Mouse (Mus musculus) stomach, postnatal 0 days (tissue): ENCODE data around the gene Lypd4. TPM values are rescaled to one million over a fixed set of nuclear protein-coding genes. Genes with fewer than 3 reads are reported as not detected.

Experiments used
- ATAC-seq: fragments of 200-750 bp; cut with Nextera tagmentation; 2 replicates; pipeline ENCODE4 v1.8.0; 2017; ENCODE audit not compliant: low FRiP score, low TSS enrichment
- DNase-seq: peaks from one replicate; pipeline ENCODE4 v3.0.0-alpha.2; 2016; ENCODE audit warnings: low spot score
- H3K27ac ChIP-seq: fragments of 300-500 bp; sonication (generic); replicated peaks from 2 replicates; pipeline ENCODE4 v1.5.1; 2014; ENCODE audit warnings: mild to moderate bottlenecking, control low read depth
- H3K27me3 ChIP-seq: fragments of 300-500 bp; sonication (generic); 2 replicates; pipeline ENCODE4 v1.6.1; 2014; ENCODE audit warnings: low read length; ENCODE audit not compliant: control insufficient read depth, insufficient read depth
- H3K36me3 ChIP-seq: fragments of 300-500 bp; sonication (generic); 2 replicates; pipeline ENCODE4 v1.6.1; 2014; ENCODE audit warnings: low read length, mixed read lengths; ENCODE audit not compliant: control insufficient read depth, insufficient read depth
- H3K4me1 ChIP-seq: fragments of 300-500 bp; sonication (generic); replicated peaks from 2 replicates; pipeline ENCODE4 v1.6.1; 2014; ENCODE audit warnings: antibody characterized with exemption; ENCODE audit not compliant: control insufficient read depth, insufficient read depth
- H3K4me2 ChIP-seq: fragments of 300-500 bp; sonication (generic); replicated peaks from 2 replicates; pipeline ENCODE4 v1.6.1; 2014; ENCODE audit warnings: low read depth, mild to moderate bottlenecking, control low read depth, moderate library complexity
- H3K4me3 ChIP-seq: fragments of 300-500 bp; sonication (generic); 2 replicates; pipeline ENCODE4 v1.5.1; 2014; ENCODE audit warnings: low read depth, low read length, control low read depth
- H3K9ac ChIP-seq: fragments of 300-500 bp; sonication (generic); 2 replicates; pipeline ENCODE4 v1.6.1; 2014; ENCODE audit warnings: mild to moderate bottlenecking, low read length, control low read depth, mixed read lengths
- H3K9me3 ChIP-seq: fragments of 300-500 bp; sonication (generic); 2 replicates; pipeline ENCODE4 v1.6.1; 2016; ENCODE audit warnings: low read length; ENCODE audit not compliant: control insufficient read depth
- CTCF ChIP-seq: IDR thresholded peaks from 2 replicates; pipeline ENCODE4 v1.5.1; 2016; ENCODE audit warnings: antibody characterized with exemption, low read depth, mild to moderate bottlenecking, moderate library complexity
- EP300 ChIP-seq: optimal IDR thresholded peaks from 2 replicates; pipeline ENCODE3; 2016; ENCODE audit warnings: antibody characterized with exemption
- WGBS: fragments of 180-500 bp; shearing (Covaris S2); extraction: QIAGEN DNeasy Blood & Tissue Kit; methylation state at CpG from one replicate; pipeline ENCODE4 v1.1.7; 2014; 5-methylcytosine and 5-hydroxymethylcytosine counted together
- polyA plus RNA-seq: library from polyadenylated mRNA; unstranded; fragments of >200 nt; fragmentation: Nextera tagmentation; extraction: Ambion mirVana; gene quantifications from 2 replicates; pipeline ENCODE4 v1.2.1, GENCODE M21; 2015

Lypd4 gene
- polyA plus RNA-seq, 1 experiment from 2014 or later = not detected

DNA sequence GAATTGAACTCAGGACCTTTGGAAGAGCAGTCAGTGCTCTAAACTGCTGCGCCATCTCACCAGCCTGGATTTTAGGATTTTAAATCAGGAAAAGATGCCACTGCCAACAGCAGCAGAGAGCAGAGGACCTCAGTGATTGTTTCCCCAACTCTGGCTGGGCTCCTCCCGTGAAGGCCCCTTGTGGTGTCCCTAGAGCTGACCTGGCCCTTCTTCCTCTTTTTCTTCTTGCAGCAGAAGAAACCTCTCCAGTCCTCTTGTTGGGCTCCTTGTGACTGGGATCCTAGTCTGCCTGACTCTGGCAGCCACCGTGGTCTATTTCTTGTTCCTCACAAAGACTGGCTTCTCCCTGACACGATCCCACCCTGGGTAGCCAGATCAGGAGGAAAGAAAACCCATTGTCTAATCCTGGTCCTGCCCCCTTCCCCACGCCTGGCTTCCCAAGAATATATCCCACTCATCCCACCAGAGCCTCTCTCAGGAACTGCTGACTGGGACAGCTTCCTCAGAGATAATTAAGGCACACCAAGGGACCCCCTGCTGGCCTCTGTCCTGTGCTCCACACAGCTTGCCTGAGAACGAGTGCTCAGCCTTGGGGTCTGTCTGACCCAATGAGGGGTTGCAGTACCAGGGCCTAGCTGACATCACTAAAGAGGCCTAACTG lies 13.2 kb downstream of the Lypd4 start:
- H3K27me3 ChIP-seq = no peaks in the 10 kb centered on the region
- 55% methylated on average over 6 of the region's 6 CpGs for WGBS
- H3K4me3 ChIP-seq = no peak overlapping the region
- no peaks in the 10 kb centered on the region for H3K4me1 ChIP-seq
- no peaks in the 10 kb centered on the region for H3K9me3 ChIP-seq
- no peaks in the 10 kb centered on the region for H3K36me3 ChIP-seq
- ATAC-seq (no peak), DNase-seq (no peak)
- TF ChIP-seq EP300 = no peak
- TF ChIP-seq CTCF = no peak
- no peak overlapping the region for H3K4me2 ChIP-seq
- H3K9ac ChIP-seq = no peak overlapping the region
- no peak overlapping the region for H3K27ac ChIP-seq

DNA sequence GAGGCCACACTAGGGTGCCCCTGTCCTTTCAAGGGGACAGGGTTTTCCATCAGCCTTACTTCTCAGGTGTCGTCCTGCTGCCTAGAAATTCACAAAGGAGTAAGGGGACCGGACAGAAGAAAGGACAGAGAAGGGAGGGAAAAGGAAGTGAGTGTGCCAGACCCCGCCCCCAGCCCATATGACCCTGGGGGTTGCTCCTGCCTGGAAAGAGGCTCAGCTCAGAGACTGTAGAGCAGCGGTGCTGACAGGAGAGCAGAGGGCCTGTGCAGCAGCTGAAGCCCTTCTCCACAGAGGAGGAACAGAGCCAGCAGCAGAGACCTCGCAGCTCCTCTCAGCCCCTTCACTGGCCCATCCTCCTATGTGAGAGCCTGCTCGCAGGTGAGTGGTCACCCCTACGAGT lies 16.0 kb downstream of the Lypd4 start:
- Histone ChIP-seq H3K27me3 (no peaks in the 10 kb centered on the region), H3K9me3 (no peaks in the 10 kb centered on the region), H3K4me3 (no peak overlapping the region), H3K36me3 (no peaks in the 10 kb centered on the region), H3K9ac (no peak overlapping the region), H3K4me2 (no peak overlapping the region), H3K27ac (no peak overlapping the region), H3K4me1 (no peaks in the 10 kb centered on the region)
- TF ChIP-seq CTCF = no peak
- no peak for TF ChIP-seq EP300
- 37% methylated on average over 7 of the region's 7 CpGs for WGBS
- ATAC-seq = no peak
- DNase-seq = no peak

DNA sequence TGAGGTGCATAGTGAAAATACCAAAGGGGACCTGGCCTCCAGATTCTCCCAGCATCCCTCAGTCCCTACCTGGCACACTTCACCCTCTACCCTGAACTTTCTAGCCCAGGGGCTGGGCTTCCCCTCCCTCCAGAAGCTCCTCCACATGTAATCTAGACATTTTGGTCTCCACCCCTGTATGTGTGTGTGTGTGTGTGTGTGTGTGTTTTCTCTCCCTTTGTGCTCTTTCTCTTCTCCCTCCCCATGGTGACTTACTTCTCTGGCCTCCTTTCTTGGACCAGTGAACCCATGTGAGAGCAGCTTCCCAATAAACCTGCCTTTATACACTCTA lies 16.5 kb downstream of the Lypd4 start:
- Histone ChIP-seq H3K4me3 (no peak overlapping the region), H3K9me3 (no peaks in the 10 kb centered on the region), H3K4me2 (no peak overlapping the region), H3K4me1 (no peaks in the 10 kb centered on the region), H3K27me3 (no peaks in the 10 kb centered on the region), H3K27ac (no peak overlapping the region), H3K36me3 (no peaks in the 10 kb centered on the region), H3K9ac (no peak overlapping the region)
- no peak for ATAC-seq
- TF ChIP-seq EP300 (no peak), CTCF (no peak)
- no peak for DNase-seq

DNA sequence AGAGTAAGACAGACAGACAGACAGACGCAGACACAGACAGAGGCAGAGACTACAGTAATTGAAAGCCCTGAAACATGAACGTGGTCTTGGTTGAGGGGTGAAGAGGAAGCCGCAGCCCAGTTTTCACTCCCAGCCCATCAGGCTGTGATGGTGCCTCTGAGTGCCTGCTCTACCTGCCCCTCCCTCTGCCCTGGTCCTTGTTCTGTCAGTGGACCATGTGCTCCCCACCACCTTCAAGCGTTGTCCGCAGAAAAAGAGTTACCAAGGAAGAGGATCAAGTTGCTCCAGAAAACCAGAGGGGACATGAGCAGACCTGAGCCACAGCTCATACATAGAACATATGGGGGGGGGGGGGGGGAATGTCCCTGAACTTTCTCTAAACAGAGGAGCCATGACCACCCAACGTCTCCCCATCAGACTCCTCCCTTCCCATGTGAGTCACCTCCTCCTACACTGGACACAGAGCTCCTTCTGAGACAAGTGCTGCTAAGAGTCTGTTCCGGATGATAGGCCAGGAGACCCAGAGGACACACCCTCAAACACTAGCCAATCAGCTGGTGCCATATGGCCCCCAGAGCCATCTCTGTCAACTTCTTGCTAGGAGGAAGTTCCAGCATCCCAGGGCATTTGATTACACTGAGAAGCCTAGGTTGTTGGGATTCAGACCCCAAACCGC lies 17.0 kb downstream of the Lypd4 start:
- 70% methylated on average over 6 of the region's 8 CpGs for WGBS
- no peak overlapping the region for H3K27ac ChIP-seq
- H3K36me3 ChIP-seq = no peaks in the 10 kb centered on the region
- no peak overlapping the region for H3K9ac ChIP-seq
- ATAC-seq = no peak
- H3K9me3 ChIP-seq = no peaks in the 10 kb centered on the region
- H3K4me2 ChIP-seq = no peak overlapping the region
- H3K4me1 ChIP-seq = no peaks in the 10 kb centered on the region
- no peaks in the 10 kb centered on the region for H3K27me3 ChIP-seq
- H3K4me3 ChIP-seq = no peak overlapping the region
- no peak for DNase-seq
- TF ChIP-seq CTCF (no peak), EP300 (no peak)

DNA sequence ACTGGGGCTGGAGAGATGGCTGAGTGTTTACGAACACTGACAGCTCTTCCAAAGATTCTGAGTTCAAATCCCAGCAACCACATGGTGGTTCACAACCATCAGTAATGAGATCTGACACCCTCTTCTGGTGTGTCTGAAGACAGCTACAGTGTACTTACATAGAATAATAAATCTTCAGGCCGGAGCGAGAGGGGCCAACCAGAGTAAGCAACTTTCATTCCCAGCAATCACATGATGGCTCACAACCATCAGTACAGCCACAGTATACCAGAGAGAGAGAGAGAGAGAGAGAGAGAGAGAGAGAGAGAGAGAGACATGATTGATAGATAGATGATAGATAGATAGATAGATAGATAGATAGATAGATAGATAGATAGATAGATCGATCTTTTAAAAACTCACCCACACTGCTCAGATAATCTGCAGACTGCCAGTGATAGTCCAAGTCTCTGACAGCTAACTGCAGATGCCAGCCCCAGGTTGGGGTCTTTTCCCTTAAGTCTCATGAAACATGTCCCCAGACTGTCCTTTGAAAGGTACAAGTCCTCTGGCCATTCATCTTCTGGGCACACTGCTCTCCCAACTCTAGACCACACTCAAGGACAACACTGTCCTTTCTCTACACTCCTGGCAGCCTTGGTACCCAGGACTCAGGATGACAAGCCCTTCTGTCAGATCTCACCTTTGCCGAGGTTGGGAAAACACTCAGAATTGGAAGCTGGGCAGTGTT lies 18.0 kb downstream of the Lypd4 start:
- Histone ChIP-seq H3K36me3 (no peaks in the 10 kb centered on the region), H3K4me2 (no peak overlapping the region), H3K27ac (no peak overlapping the region), H3K4me1 (no peaks in the 10 kb centered on the region), H3K4me3 (no peak overlapping the region), H3K9me3 (no peaks in the 10 kb centered on the region), H3K9ac (no peak overlapping the region), H3K27me3 (no peaks in the 10 kb centered on the region)
- 77% methylated on average over 5 of the region's 5 CpGs for WGBS
- TF ChIP-seq EP300 (no peak), CTCF (no peak)
- ATAC-seq (no peak), DNase-seq (no peak)

DNA sequence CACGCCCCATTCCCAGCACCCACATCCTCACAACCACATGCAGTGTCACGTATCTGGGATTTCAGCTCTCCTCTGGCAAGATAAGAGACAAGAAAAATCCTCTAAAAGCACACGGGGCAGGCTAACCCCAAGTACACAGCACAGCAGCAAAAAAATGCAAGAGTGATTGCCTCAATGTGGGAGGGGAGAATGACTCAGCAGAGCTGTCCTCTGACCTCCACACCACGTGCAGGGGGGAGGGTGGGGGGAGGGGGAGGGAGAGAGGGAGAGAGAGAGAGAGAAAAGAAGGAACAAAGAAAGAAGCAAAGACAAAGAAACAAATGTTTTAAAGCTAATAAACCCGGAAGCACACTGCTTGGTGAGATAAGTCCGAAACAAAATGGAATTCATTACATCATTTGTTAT lies 18.8 kb downstream of the Lypd4 start:
- Histone ChIP-seq H3K9me3 (no peaks in the 10 kb centered on the region), H3K27me3 (no peaks in the 10 kb centered on the region), H3K27ac (no peak overlapping the region), H3K36me3 (no peaks in the 10 kb centered on the region), H3K4me1 (no peaks in the 10 kb centered on the region), H3K4me2 (no peak overlapping the region), H3K4me3 (no peak overlapping the region), H3K9ac (no peak overlapping the region)
- TF ChIP-seq EP300 (no peak), CTCF (no peak)
- DNase-seq (peak; percentile 34), ATAC-seq (0 out of 2 replicates have a peak, but pooled peaks have one; percentile 21)
- WGBS = 19% methylated on average over 6 of the region's 6 CpGs
